Mouse (Mus musculus): ENCODE results near the gene Upb1. TPM values are rescaled to one million over a fixed set of nuclear protein-coding genes. Genes with fewer than 3 reads are reported as not detected.
"Not testable (repeated sequence)": the region's sequence is repeated elsewhere in the genome, so short reads cannot be mapped to it uniquely, and the experiment has no call there.

Gene Upb1
- polyA plus RNA-seq, 1 experiment: 0.77 TPM

DNA sequence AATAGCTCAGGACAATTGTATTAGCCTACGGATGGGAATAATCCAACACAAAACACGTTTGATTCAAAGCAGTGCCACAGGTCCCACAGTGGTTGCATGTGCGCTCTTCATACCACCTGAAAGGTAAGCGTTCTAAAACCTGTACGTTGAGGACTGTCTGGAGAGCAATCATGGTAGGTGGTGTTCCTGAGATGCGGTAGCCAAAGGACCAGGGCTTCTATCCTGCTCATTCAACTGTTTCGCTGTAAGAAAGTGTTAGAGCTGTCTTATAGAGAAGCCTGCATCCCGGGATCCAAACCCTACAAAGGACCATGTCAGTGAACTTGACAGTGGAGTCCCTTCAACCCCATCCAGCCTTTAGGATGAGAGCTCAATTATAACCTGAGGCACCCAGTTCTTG, 49.4 kb downstream of the Upb1 start:
- no peak for TF ChIP-seq CTCF (IDR thresholded peaks at IDR 0.05; ENCODE audit: borderline replicate concordance, control insufficient read depth, extremely low read depth, insufficient read depth, low read length, poor library complexity)
- no peak for TF ChIP-seq POLR2A (IDR thresholded peaks at IDR 0.05; ENCODE audit: control insufficient read depth, extremely low read depth, insufficient read depth, low read length, poor library complexity)
- no peak for DNase-seq
- no peaks in the 10 kb centered on the region for H3K27me3 ChIP-seq (ENCODE audit: control insufficient read depth, insufficient read depth, low read length)
- no peak overlapping the region for H3K4me3 ChIP-seq (ENCODE audit: control insufficient read depth, insufficient read depth, low read length)
- WGBS: 95% methylated on average over 8 of the region's 8 CpGs
- H3K4me1 ChIP-seq (replicated peaks; ENCODE audit: control insufficient read depth, insufficient read depth, low read length): peaks cover 3% of the 10 kb centered on the region; the same call in 1 of the 2 replicates
- no peaks in the 10 kb centered on the region for H3K36me3 ChIP-seq (ENCODE audit: control insufficient read depth, insufficient read depth, low read length)
- H3K27ac ChIP-seq (ENCODE audit: control insufficient read depth, insufficient read depth, low read length): no peak overlapping the region

DNA sequence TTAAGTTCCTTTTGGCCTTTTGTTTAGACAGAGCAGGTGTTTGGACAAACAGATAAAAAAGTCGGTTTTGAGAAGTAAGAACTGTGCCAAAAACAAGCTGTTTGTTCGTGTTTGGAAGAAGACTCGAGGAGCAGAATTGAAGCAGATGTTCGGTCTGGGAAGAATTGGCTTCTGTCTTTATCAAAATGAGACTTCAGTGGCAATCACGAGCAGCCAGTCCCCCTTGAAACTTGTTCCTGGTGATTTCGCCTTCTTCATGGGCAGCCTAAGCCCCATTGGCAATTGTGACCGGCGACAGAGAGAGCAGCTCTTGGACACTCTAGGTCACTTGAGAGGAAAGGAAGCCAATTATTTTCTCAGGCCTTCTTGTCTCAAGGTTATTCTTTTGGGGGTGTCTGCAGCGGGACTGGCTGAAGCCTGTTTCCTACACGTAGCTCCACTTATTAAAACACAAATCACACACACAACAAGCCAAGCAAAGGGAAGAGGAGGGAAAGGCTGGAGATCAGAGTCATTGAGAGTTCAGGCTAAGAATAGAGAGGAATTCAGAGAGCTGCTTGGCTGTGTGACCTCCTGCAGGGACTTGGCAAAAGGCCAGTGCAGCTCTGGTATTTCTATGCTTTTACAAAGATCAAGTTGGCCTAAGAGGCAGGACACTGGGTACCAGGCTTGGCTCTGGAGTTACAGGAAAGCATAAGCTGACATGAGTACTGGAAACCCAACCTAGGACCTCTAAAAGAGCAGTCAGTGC, 50.3 kb downstream of the Upb1 start:
- no peak overlapping the region for H3K27ac ChIP-seq (ENCODE audit: control insufficient read depth, insufficient read depth, low read length)
- TF ChIP-seq POLR2A (IDR thresholded peaks at IDR 0.05; ENCODE audit: control insufficient read depth, extremely low read depth, insufficient read depth, low read length, poor library complexity) (no peak), CTCF (IDR thresholded peaks at IDR 0.05; ENCODE audit: borderline replicate concordance, control insufficient read depth, extremely low read depth, insufficient read depth, low read length, poor library complexity) (no peak)
- no peak for DNase-seq

DNA sequence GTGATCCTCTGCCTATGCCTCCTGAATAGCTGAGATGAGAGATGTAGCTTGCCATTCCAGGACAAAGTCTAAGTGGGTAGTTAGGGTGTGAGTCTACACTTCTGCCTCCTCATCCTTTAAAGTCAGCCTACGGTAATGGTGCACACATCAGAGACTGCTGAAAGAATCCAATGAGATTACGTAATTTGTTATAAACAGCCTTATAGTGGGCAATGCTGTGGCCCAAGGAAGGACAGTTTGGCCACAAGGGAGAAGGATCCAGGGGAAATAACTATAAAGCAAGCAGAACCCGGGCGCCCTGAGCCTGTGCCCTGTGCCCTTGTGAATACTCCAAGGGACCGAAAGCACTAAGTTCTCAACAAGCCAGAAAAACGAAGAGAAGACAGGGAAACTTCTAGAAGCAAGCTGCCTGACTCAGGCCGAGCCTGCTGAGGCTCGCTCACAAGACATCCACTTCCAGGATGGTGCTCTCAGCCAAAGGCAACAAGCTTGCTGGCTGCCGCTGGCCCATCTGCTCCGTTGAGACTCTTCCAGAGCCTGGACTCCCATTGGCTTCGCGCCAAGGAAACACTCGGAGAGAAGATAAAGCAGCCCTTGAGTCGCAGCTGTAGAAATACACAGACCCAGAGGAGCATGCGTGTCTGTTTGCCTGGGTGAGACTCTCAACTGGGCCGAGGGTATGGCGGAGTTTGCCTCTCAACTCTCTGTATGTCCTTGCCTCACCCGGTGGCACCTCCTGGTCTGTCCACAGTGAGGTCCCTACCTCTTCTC, 55.3 kb downstream of the Upb1 start:
- not testable (repeated sequence) for H3K27ac ChIP-seq (ENCODE audit: control insufficient read depth, insufficient read depth, low read length); H3K36me3 ChIP-seq (ENCODE audit: control insufficient read depth, insufficient read depth, low read length); DNase-seq; H3K4me3 ChIP-seq (ENCODE audit: control insufficient read depth, insufficient read depth, low read length); H3K4me1 ChIP-seq (replicated peaks; ENCODE audit: control insufficient read depth, insufficient read depth, low read length); H3K27me3 ChIP-seq (ENCODE audit: control insufficient read depth, insufficient read depth, low read length)
- 94% methylated on average over 14 of the region's 18 CpGs for WGBS

More for the DNA sequence above, 50.3 kb downstream of the Upb1 start:
- no peaks in the 10 kb centered on the region for H3K27me3 ChIP-seq (ENCODE audit: control insufficient read depth, insufficient read depth, low read length)
- no peaks in the 10 kb centered on the region for H3K36me3 ChIP-seq (ENCODE audit: control insufficient read depth, insufficient read depth, low read length)
- no peak overlapping the region for H3K4me3 ChIP-seq (ENCODE audit: control insufficient read depth, insufficient read depth, low read length)
- 73% methylated on average over 10 of the region's 10 CpGs for whole genome bisulfite sequencing
- H3K4me1 ChIP-seq (replicated peaks; ENCODE audit: control insufficient read depth, insufficient read depth, low read length): peaks cover 3% of the 10 kb centered on the region; the same call in 1 of the 2 replicates

DNA sequence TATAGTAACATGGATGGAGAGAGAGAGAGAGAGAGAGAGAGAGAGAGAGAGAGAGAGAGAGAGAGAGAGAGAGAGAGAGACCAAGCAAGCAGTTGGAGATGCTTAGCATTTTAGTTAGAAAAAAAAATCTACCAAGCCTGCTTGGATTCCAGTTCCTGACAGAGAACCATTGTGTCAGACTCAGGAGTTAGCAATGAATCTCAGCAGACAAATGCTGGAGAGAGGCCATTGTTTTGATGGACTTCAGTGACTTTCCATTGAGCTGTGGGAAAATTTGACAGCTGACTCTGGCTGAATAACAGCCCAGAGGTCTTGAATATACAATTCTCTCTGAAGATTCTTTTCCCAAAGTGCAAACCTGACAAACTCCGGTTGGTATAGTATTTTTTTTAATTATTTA, 56.9 kb downstream of the Upb1 start:
- Histone ChIP-seq H3K4me1 (replicated peaks; ENCODE audit: control insufficient read depth, insufficient read depth, low read length) (no peaks in the 10 kb centered on the region), H3K27ac (ENCODE audit: control insufficient read depth, insufficient read depth, low read length) (no peak overlapping the region), H3K4me3 (ENCODE audit: control insufficient read depth, insufficient read depth, low read length) (no peak overlapping the region), H3K27me3 (ENCODE audit: control insufficient read depth, insufficient read depth, low read length) (no peaks in the 10 kb centered on the region), H3K36me3 (ENCODE audit: control insufficient read depth, insufficient read depth, low read length) (no peaks in the 10 kb centered on the region)
- WGBS: 98% methylated on average over 1 of the region's 1 CpGs
- TF ChIP-seq CTCF (IDR thresholded peaks at IDR 0.05; ENCODE audit: borderline replicate concordance, control insufficient read depth, extremely low read depth, insufficient read depth, low read length, poor library complexity): no peak
- no peak for TF ChIP-seq POLR2A (IDR thresholded peaks at IDR 0.05; ENCODE audit: control insufficient read depth, extremely low read depth, insufficient read depth, low read length, poor library complexity)
- DNase-seq: no peak

DNA sequence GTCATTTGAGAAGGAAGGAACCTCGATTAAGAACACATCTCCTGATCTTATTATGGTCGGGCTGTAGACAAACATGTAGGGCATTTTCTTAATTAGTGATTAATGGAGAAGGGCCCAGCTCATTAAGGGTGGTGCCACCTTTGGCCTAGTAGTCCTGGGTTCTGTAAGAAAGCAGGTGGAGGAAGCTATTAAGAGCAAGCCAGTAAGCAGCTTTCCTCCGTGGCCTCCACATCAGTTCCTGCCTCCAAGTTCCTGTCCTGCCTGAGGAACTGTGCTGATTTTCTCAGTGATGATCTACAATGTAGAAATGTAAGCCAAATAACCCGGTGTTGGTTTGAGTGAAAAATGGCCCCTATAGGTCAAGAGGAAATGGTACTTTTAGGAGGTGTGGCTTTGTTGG, 57.4 kb downstream of the Upb1 start:
- TF ChIP-seq CTCF (IDR thresholded peaks at IDR 0.05; ENCODE audit: borderline replicate concordance, control insufficient read depth, extremely low read depth, insufficient read depth, low read length, poor library complexity): no peak
- no peak for TF ChIP-seq POLR2A (IDR thresholded peaks at IDR 0.05; ENCODE audit: control insufficient read depth, extremely low read depth, insufficient read depth, low read length, poor library complexity)
- no peak for DNase-seq
- 88% methylated on average over 4 of the region's 4 CpGs for WGBS
- H3K4me3 ChIP-seq (ENCODE audit: control insufficient read depth, insufficient read depth, low read length): no peak overlapping the region
- no peaks in the 10 kb centered on the region for H3K27me3 ChIP-seq (ENCODE audit: control insufficient read depth, insufficient read depth, low read length)
- no peak overlapping the region for H3K27ac ChIP-seq (ENCODE audit: control insufficient read depth, insufficient read depth, low read length)
- H3K36me3 ChIP-seq (ENCODE audit: control insufficient read depth, insufficient read depth, low read length): no peaks in the 10 kb centered on the region
- no peaks in the 10 kb centered on the region for H3K4me1 ChIP-seq (replicated peaks; ENCODE audit: control insufficient read depth, insufficient read depth, low read length)

DNA sequence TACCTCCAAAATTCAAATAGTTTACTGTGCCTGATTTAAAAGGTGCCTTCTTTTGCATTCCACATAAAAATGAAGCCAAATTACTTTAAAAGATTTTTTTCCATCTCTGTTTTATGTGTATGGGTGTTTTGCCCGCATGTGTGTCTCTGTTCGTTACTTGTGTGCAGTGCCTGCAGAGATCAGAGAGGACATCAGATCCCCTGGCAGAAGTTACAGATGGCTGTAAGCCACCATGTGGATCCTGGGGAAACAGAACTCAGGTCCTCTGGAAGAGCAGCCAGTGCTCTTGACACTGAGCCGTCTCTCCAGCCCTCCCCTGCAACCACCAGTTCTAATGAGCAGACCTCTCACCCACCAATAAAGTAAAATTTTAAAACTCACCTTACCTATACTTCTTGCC, 61.8 kb downstream of the Upb1 start:
- DNase-seq: no peak
- no peaks in the 10 kb centered on the region for H3K27me3 ChIP-seq (ENCODE audit: control insufficient read depth, insufficient read depth, low read length)
- no peak overlapping the region for H3K4me3 ChIP-seq (ENCODE audit: control insufficient read depth, insufficient read depth, low read length)
- peaks cover 2% of the 10 kb centered on the region; the same call in 1 of the 2 replicates for H3K4me1 ChIP-seq (replicated peaks; ENCODE audit: control insufficient read depth, insufficient read depth, low read length)
- TF ChIP-seq POLR2A (IDR thresholded peaks at IDR 0.05; ENCODE audit: control insufficient read depth, extremely low read depth, insufficient read depth, low read length, poor library complexity) (no peak), CTCF (IDR thresholded peaks at IDR 0.05; ENCODE audit: borderline replicate concordance, control insufficient read depth, extremely low read depth, insufficient read depth, low read length, poor library complexity) (no peak)
- 89% methylated on average over 3 of the region's 3 CpGs for WGBS
- no peak overlapping the region for H3K27ac ChIP-seq (ENCODE audit: control insufficient read depth, insufficient read depth, low read length)
- H3K36me3 ChIP-seq (ENCODE audit: control insufficient read depth, insufficient read depth, low read length): no peaks in the 10 kb centered on the region
